ENCODE assay signal across 9 mouse cellular contexts in the genomic region with DNA sequence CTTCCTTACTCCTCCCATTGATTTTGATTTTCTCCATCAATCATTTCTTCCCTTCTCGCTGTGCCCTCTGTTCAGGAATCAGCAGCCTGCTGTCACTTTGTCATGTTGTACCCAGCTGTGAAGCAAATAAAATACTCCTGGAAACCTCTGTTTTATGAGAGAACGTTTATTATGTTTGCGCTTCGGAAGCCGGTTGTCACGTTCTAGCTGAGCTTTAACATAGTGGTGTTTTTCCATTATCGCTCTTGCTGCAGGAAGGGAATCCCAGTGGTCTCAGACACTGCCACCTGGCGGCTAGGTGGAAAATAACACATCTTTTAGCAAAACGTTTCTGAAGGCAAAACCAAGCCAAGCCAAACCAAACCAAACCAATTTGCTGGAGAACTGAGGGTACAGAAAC.
DNase-seq lines count a peak whose midpoint lies in the region; ATAC-seq and TF ChIP-seq lines count a peak whose summit lies in the region.
"Had no signal": no experiment of that assay in that cellular context is flagged by ENCODE, and none has a peak within 500 bp of the region (broad histone marks: within the 10 kb centered on the region; RNA-seq: fewer than 3 reads in every experiment).

No protein-coding gene starts in this region.

- peak; percentile 78 for TF ChIP-seq CTCF in bone marrow, adult 2 months (IDR thresholded peaks at IDR 0.05; ENCODE audit: control insufficient read depth, insufficient read depth, low read length)

- no peak overlapping the region for H3K27ac ChIP-seq in bone marrow, adult 2 months (ENCODE audit: control insufficient read depth, insufficient read depth, low read depth, low read length, poor library complexity)
- H3K27ac ChIP-seq in embryonic facial prominence, embryonic 14.5 days (replicated peaks; ENCODE audit: low read depth, low read length) = no peak overlapping the region
- H3K27ac ChIP-seq in heart, embryonic 11.5 days (ENCODE audit: low read depth, low read length) = no peak overlapping the region
- no peak overlapping the region for H3K27ac ChIP-seq in kidney, embryonic 14.5 days (ENCODE audit: low read depth, low read length)
- no peak overlapping the region for H3K27ac ChIP-seq in limb, embryonic 12.5 days
- H3K27ac ChIP-seq: embryonic facial prominence, embryonic 12.5 days had no signal

- H3K36me3 ChIP-seq in embryonic facial prominence, embryonic 14.5 days (ENCODE audit: control insufficient read depth, insufficient read depth, low read length) = no peaks in the 10 kb centered on the region
- H3K36me3 ChIP-seq in heart, embryonic 11.5 days (ENCODE audit: control insufficient read depth, insufficient read depth, low read length) = no peaks in the 10 kb centered on the region
- H3K36me3 ChIP-seq in kidney, embryonic 14.5 days (ENCODE audit: control insufficient read depth, insufficient read depth, low read length) = no peaks in the 10 kb centered on the region
- H3K36me3 ChIP-seq in limb, embryonic 12.5 days = no peaks in the 10 kb centered on the region
- H3K36me3 ChIP-seq: embryonic facial prominence, embryonic 12.5 days had no signal

- no peaks in the 10 kb centered on the region for H3K27me3 ChIP-seq in embryonic facial prominence, embryonic 14.5 days (replicated peaks; ENCODE audit: control insufficient read depth, insufficient read depth, low read length)
- no peaks in the 10 kb centered on the region for H3K27me3 ChIP-seq in heart, embryonic 11.5 days (ENCODE audit: control insufficient read depth, insufficient read depth, low read length)
- no peaks in the 10 kb centered on the region for H3K27me3 ChIP-seq in kidney, embryonic 14.5 days (ENCODE audit: control insufficient read depth, insufficient read depth, low read length)
- no peaks in the 10 kb centered on the region for H3K27me3 ChIP-seq in limb, embryonic 12.5 days
- H3K27me3 ChIP-seq: embryonic facial prominence, embryonic 12.5 days had no signal

- no peaks in the 10 kb centered on the region; the same call in 1 of the 2 replicates for H3K4me1 ChIP-seq in bone marrow, adult 2 months (ENCODE audit: control insufficient read depth, insufficient read depth, low read length)
- no peaks in the 10 kb centered on the region for H3K4me1 ChIP-seq in embryonic facial prominence, embryonic 14.5 days (ENCODE audit: control insufficient read depth, insufficient read depth, low read length)
- H3K4me1 ChIP-seq in heart, embryonic 11.5 days (ENCODE audit: control insufficient read depth, insufficient read depth, low read length) = no peaks in the 10 kb centered on the region
- no peaks in the 10 kb centered on the region for H3K4me1 ChIP-seq in kidney, embryonic 14.5 days (ENCODE audit: control insufficient read depth, insufficient read depth, low read length)
- no peaks in the 10 kb centered on the region for H3K4me1 ChIP-seq in limb, embryonic 12.5 days (replicated peaks)
- H3K4me1 ChIP-seq: embryonic facial prominence, embryonic 12.5 days had no signal

- H3K9ac ChIP-seq in embryonic facial prominence, embryonic 14.5 days (ENCODE audit: low read depth, low read length) = no peak overlapping the region
- no peak overlapping the region for H3K9ac ChIP-seq in heart, embryonic 11.5 days (ENCODE audit: low read depth, low read length)
- H3K9ac ChIP-seq in kidney, embryonic 14.5 days (ENCODE audit: low read depth, low read length) = no peak overlapping the region
- no peak overlapping the region for H3K9ac ChIP-seq in limb, embryonic 12.5 days (replicated peaks)
- H3K9ac ChIP-seq: embryonic facial prominence, embryonic 12.5 days had no signal

- DNase-seq in CD4-positive helper T cell, adult 2 months (ENCODE audit: low read depth, low spot score) = peak; percentile 61
- peak; percentile 77 for DNase-seq in embryonic facial prominence, embryonic 14.5 days (ENCODE audit: low spot score)
- peak; percentile 71 for DNase-seq in naive thymus-derived CD4-positive, alpha-beta T cell, adult 2 months (ENCODE audit: low read depth)
- DNase-seq in spleen, postnatal 4 days (ENCODE audit: low spot score in 2 of 2) = peak; percentile 33 to 76

- ATAC-seq in embryonic facial prominence, embryonic 14.5 days (ENCODE audit: low read depth) = 0 out of 2 replicates have a peak, but pooled peaks have one; percentile 18
- ATAC-seq in heart, embryonic 11.5 days (replicated peaks; ENCODE audit: insufficient number of reproducible peaks, low FRiP score, low TSS enrichment) = no peak
- peak; percentile 41; the same call in 1 of the 2 replicates for ATAC-seq in kidney, embryonic 14.5 days (ENCODE audit: low FRiP score, low TSS enrichment)
- ATAC-seq in limb, embryonic 12.5 days (ENCODE audit: insufficient number of reproducible peaks, insufficient read depth, low FRiP score, low TSS enrichment, low read depth) = no peak

- H3K9me3 ChIP-seq in embryonic facial prominence, embryonic 14.5 days (ENCODE audit: control insufficient read depth, low read length) = no peaks in the 10 kb centered on the region
- no peaks in the 10 kb centered on the region for H3K9me3 ChIP-seq in heart, embryonic 11.5 days (replicated peaks; ENCODE audit: control insufficient read depth, low read length)
- H3K9me3 ChIP-seq in kidney, embryonic 14.5 days (ENCODE audit: control insufficient read depth, low read length) = no peaks in the 10 kb centered on the region
- no peaks in the 10 kb centered on the region for H3K9me3 ChIP-seq in limb, embryonic 12.5 days
- H3K9me3 ChIP-seq: embryonic facial prominence, embryonic 12.5 days had no signal

- 11% methylated on average over 9 of the region's 9 CpGs for WGBS in bone marrow, adult 2 months
- WGBS in embryonic facial prominence, embryonic 14.5 days = 20% methylated on average over 9 of the region's 9 CpGs
- WGBS in heart, embryonic 11.5 days (ENCODE audit: insufficient replicate concordance) = 22% methylated on average over 9 of the region's 9 CpGs
- 12% methylated on average over 9 of the region's 9 CpGs for WGBS in kidney, embryonic 14.5 days
- 14% methylated on average over 9 of the region's 9 CpGs for WGBS in limb, embryonic 12.5 days

- no peak for TF ChIP-seq POLR2A in bone marrow, adult 2 months (IDR thresholded peaks at IDR 0.05; ENCODE audit: borderline replicate concordance, control insufficient read depth, low read depth, low read length)

- H3K4me2 ChIP-seq in embryonic facial prominence, embryonic 14.5 days (ENCODE audit: low read depth, low read length) = peak overlapping the region; percentile 21
- H3K4me2 ChIP-seq in heart, embryonic 11.5 days = peak overlapping the region; percentile 32
- no peak overlapping the region for H3K4me2 ChIP-seq in kidney, embryonic 14.5 days (replicated peaks; ENCODE audit: low read depth, low read length)
- peak overlapping the region; percentile 35; the same call in 1 of the 2 replicates for H3K4me2 ChIP-seq in limb, embryonic 12.5 days
- H3K4me2 ChIP-seq: embryonic facial prominence, embryonic 12.5 days had no signal

- no peak overlapping the region for H3K4me3 ChIP-seq in bone marrow, adult 2 months (replicated peaks; ENCODE audit: control insufficient read depth, low read depth, low read length)
- no peak overlapping the region for H3K4me3 ChIP-seq in embryonic facial prominence, embryonic 14.5 days (ENCODE audit: low read depth, low read length)
- H3K4me3 ChIP-seq in heart, embryonic 11.5 days (ENCODE audit: low read depth, low read length) = no peak overlapping the region
- H3K4me3 ChIP-seq in kidney, embryonic 14.5 days (ENCODE audit: low read length) = no peak overlapping the region
- H3K4me3 ChIP-seq in limb, embryonic 12.5 days (replicated peaks) = no peak overlapping the region
- H3K4me3 ChIP-seq: embryonic facial prominence, embryonic 12.5 days had no signal

Comparison
In these comparisons a context has a peak if more than half of its experiments do, and no peak if none do; other contexts are left out.
1. ATAC-seq: peak in embryonic facial prominence, embryonic 14.5 days (single experiment) and kidney, embryonic 14.5 days (single experiment); none in heart, embryonic 11.5 days (single experiment) and limb, embryonic 12.5 days (single experiment).
2. Peak in every context shown above with its lines, with median percentiles within 50 percentile points of each other: DNase-seq.